Mouse (Mus musculus) right cerebral cortex, postnatal 14 days (tissue): Measurements from ENCODE around the gene Gm11639.
"Not testable (repeated sequence)": the region's sequence is repeated elsewhere in the genome, so short reads cannot be mapped to it uniquely, and the experiment has no call there.

ENCODE experiments used
- DNase-seq: peaks from one replicate; pipeline ENCODE4 v3.0.0; 2022

Gm11639 gene

DNA sequence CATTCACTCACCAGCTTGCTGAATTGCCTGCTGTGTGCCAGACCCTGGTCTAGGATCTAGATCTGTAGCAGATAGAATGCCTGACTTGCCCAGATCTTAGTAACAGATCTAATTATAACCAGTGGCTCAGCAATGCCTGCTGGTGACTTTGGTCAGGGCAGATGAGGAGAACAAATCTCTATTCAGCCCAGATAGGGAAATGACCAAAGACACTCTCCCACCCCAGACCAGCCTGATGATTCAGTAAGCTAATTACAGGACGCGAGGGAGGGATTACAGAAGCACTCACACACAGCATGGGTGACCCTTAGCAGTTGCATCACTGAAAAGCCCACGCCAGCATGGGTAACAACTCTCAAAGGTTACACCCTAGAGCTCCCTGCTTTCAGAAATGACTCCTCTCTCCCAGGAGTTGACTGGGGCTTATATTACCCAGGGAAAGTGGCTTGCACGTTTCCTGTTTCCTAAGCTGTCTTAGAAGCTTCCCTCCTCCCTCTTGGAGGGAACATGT is 435.1 kb downstream of the Gm11639 start:
- no peak for DNase-seq

DNA sequence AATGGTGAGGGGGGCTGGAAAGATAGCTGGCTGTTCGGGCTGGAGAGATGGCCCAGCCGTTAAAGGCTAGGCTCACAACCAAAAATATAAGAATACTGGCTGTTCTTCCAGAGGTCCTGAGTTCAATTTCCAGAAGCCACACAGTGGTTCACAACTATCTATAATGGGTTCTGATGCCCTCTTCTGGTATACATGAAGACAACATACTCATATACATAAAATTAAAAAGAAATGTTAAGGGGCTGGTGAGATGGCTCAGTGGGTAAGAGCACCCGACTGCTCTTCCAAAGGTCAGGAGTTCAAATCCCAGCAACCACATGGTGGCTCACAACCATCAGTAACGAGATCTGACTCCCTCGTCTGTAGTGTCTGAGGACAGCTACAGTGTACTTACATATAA is 436.3 kb downstream of the Gm11639 start:
- not testable (repeated sequence) for DNase-seq

DNA sequence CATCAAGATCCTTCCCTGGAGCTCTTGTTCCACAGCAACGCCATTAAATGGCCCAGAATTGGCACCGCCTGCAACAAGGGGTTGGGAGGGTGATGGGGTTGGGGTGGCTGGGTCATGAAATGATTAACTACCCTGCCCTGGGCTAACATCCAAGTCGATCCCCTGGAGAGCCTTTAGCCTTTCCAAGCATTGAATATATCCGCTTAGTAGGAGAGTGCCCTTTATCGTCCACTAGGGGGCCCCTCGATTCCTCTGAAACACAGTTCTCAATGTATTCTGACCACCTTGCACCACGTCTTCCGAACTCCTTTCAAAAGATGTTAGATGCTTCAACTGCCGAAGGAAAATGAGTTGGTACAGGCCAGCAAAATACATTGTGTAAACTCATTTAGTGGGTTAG is 438.5 kb downstream of the Gm11639 start:
- peak; percentile 18 for DNase-seq

DNA sequence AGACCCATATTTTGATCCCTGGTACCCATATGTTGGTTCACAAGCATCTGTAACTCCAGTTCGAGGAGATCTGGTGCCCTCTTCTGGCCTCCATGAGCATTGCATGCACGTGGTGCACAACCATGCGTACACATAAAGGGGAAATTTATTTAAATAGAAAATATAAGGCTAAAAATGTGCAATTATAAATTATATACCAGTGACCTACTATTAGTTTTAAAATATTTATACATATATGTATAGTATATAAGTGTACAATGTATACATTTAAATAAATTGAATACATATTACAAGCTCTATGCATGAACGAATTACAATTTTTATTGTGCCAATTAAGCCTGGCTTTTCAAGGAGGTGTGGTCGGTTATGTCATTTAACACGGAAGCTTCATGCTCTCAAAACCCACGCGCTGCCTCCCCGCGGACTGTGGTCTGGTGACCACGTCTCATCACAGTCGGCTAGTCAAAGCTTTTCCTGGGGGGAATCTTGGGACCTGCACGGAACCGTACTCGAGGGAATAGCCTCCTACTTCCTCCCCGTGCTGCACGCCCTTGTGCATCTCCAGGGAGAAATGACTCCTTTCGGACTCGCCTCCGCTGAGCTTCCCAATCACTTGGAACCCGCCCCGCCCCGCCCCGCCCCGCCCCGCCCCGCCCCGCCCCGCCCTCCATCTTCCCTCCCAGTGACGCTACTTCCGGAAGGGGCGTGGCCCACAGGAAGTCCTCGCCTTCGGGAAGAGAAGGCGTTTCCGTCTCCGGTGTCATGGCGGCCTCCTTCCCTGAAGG is 440.4 kb downstream of the Gm11639 start, which contains the start of gene Mettl2:
Gene Mettl2 (plus strand): TSS at position 691 of the 785 bp plus-strand sequence.
- peak; percentile 84 for DNase-seq

DNA sequence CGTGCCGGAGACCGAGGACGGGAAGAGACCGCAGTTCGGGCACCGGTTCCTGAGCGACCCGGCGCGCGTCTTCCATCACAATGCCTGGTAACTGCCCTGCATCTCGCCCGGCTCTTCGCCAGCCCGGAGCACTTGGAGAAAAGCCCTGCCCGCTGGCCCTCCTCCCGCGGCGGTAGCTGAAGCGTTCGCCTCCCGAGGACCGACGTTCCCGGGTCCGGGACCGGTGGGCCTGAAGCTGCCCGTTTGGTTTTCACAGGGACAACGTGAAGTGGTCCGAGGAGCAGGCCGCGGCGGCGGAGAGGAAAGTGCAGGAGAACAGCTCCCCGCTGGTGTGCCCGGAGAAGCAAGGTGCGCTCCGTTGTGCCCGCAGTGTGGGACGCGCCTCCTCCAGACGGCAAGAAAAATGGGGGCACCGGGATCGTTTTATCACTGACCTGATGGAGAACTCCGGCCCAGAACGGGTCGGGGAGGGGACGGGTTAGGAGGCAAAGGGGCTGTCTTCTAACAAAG is 441.1 kb downstream of the Gm11639 start:
- DNase-seq = no peak

DNA sequence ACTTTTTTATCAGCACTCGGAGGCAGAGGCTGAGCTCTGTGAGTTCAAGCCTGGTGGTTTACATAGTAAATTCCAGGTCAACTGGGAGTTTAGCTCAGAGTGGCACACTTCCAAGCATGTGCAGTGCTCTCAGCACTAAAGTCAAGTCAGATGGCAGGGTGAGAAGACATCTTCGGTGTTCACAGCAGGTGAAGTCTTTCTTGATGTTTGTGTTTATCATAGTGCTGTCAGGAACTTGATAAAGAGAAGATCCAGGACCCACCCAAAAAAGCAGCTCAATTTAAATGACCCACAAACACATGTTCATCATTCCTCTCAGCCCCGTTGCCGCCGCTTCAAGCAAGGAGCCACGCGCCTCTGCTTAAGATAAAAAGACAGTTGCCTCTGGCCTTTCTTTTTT is 450.2 kb downstream of the Gm11639 start:
- DNase-seq = no peak

DNA sequence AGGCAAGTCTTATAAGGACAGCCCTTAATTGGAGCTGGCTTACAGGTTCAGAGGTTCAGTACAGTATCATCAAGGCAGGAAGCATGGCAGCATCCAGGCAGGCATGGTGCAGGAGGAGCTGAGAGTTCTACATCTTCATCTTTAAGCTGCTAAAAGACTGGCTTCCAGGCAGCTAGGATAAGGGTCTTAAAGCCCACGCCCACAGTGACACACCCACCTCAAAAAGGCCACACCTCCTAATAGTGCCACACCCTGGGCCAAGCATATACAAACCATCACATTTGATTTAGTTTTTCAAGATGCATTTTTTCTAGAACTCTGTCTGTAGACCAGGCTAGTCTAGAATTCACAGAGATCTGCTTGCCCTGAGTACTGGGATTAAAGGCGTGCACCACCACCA is 451.7 kb downstream of the Gm11639 start:
- not testable (repeated sequence) for DNase-seq

DNA sequence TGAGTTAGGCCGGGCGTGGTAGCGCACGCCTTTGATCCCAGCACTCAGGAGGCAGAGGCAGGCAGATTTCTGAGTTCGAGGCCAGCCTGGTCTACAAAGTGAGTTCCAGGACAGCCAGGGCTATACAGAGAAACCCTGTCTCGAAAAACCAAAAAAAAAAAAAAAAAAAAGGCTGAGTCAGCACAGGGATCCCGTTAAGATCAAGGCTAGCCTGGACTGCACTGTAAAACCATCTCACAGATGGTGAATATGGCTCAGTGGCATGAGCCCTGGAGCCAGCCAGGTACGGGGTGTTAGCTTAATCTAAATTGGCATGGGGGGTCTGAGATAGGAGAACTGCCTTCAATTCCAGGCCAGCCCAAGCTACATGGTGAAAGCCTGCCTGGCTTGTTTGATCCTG is 455.0 kb downstream of the Gm11639 start:
- DNase-seq = not testable (repeated sequence)

DNA sequence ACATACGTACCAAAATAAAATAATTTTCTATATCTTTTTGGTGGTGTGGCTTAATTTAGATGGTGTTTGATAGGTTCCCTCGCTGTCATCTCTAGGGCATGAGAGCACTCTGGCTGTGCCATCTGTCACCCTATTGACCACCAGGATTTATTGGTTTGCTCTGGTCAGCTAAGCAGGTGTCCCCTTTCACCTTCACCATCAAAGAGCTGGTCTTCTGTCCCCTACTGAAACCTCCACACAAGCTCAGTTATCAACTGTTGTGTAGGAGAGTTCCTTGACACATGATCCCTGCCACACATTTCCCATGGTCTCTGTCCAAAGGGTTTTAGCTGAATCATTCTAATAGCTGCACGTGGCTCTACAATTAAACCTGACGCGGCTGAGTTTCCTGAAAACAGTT is 455.6 kb downstream of the Gm11639 start:
- no peak for DNase-seq

DNA sequence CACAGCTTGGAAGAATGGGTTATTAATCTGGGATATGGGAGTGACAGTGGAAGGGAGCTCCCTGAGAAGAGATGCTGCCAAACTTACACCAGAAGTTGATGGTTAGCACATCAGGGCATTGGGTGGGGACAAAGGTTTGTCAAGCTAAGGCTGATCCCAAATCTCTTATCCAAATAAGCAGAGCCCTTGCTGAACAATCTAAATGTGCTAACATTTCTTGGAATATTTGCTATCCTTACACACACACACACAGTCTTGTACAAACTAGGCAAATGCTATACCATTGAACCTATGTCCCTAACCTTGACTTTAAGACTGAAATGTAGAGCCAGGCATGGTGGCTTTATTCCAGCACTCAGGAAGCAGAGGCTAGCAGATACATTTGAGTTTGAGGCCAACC is 458.1 kb downstream of the Gm11639 start:
- DNase-seq = no peak

DNA sequence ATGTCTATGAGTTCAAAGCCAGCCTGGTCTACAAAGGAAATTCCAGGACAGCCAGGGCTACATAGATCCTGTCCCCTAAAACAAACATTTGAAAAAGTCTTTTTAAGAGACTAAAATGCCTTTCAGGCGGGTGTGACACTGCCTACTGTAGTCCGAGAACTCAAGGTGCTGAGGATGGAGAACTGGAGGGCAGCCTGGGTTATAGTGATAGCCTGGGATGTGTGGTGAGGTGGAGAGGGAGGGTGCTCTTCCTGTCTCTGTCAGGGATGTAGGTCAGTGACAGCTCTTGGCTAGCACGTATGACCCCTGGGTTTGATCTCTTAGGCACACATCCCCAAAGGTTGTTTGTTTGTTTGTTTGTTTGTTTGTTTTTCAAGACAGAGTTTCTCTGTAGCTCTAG is 458.6 kb downstream of the Gm11639 start:
- no peak for DNase-seq

DNA sequence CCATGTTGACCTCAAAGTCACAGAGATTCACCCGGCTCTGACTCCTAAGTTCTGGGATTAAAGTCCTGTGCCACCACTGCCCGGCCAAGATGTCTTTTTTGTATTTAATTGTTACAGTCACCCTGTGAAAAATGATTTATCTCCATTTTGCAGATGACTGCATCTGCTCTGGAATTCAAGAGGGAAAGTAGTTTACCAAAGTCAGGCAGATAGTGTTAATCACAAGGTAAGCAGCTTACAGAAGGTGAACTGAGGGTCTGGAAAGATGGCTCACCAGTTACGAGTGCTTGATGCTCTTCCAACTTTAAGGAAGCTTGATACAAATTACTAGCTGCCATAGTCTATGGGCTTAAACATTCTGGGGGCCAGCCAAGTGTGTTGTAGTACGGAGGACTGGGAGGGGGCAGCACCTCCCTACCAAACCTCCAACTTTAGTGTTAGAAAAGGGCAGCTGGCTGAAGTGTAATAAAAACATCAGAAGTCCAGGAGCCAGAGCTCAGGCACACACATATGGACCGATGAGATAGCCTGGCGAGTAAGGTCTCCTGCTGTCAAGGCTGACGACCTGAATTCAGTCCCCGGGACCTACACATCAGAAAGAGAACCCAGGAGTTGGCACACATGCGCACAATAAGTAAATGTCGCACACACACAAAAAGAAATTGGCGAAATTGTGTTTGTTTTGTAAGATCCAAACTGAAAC is 459.2 kb downstream of the Gm11639 start:
- no peak for DNase-seq

DNA sequence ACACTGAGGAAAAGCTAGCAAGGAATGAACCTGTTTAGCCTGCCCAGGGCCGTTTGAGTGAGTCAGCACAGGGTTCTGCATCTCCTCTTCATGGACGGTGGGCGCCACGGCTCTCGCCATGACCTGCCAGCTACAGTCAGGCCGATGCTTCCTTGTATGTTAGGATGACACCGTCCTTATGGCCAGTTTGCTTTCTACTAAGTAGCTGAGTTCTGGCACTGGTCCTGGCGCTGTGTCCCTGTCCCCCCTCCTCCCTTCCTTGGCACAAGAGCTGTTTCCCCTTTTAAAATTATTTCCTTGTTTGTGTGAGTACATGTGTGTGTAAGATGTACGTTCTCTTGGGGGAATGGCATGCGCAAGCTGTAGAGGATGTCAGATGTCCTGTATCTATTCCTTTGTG is 459.7 kb downstream of the Gm11639 start:
- no peak for DNase-seq

DNA sequence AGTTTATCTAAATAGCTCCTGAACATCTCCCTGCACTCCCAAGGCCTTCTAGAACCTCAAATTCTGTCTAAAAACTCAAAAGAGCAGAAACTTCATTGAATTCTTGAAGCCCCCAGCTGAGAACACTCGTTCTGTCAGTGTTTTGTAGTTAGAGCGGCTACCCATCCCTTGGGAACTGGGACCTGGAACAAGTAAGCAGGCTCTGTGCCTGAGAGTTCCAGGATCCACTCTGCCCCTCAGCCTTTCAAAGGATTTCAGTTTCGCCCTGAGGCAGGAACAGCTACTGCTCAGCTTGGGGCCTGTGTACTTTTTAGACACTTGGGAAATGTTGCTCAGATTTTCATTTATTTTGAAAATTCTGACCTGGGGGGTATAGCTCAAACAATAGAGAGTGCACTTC is 461.1 kb downstream of the Gm11639 start, which contains the start of gene Gm10842:
Gene Gm10842 (plus strand): TSS at position 301 of the 400 bp plus-strand sequence.
- no peak for DNase-seq

DNA sequence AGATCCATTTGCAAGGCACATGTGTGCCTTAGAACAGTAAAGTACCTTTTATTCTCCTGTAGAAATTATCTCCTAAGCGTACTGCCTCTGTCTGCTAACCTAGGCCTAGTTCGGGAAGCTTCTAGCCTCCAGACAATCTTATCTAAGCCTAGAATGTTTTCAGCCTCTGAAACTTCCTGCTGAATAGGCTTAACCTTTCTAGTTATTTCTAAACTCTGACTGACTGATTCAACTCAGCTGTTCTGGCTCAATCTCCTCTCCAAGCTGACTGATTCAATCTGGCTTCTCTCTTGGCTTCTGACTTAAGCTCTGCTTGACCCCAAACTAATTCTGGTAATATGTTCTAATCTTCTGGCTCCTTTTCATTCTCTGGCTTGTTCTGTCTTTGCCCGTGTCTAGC is 463.8 kb downstream of the Gm11639 start:
- DNase-seq = no peak

DNA sequence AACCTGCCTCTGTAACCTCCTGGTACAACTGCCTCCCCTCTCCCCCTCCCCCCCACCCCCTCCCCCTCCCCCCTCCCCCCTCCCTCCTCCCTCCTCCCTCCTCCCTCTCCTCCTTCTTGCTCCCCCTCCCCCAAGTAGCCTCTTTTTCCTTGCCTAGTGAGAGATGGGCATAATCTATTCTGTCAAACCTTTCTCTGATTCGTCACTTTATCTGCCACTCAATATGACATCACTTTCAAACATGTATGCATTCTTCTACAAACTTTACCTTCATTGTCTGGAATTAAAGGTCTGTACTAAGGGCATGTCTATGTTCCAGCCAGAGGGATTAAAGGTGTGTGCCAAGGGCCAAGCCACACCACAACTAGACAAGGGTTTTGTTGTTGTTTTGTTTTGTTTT is 464.3 kb downstream of the Gm11639 start:
- no peak for DNase-seq

DNA sequence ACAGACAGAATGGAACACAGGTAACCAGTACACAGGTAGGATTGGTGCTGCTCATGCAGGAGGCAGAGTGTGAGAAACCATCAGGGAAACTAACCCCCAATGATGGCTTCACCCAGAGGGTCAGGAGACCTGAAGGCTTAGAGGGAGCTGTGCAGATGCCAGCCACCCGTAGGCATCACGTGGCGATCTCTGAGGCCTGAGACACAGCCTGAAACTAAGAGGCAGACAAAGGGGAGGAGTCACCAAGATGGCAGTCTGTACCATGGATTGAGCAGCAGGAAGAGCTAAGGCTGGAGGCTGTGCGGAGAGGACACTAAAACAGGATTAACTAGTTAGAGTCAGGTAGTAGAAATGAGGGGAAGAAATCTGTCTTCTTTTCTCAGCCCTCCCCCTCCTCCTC is 465.2 kb downstream of the Gm11639 start:
- no peak for DNase-seq

DNA sequence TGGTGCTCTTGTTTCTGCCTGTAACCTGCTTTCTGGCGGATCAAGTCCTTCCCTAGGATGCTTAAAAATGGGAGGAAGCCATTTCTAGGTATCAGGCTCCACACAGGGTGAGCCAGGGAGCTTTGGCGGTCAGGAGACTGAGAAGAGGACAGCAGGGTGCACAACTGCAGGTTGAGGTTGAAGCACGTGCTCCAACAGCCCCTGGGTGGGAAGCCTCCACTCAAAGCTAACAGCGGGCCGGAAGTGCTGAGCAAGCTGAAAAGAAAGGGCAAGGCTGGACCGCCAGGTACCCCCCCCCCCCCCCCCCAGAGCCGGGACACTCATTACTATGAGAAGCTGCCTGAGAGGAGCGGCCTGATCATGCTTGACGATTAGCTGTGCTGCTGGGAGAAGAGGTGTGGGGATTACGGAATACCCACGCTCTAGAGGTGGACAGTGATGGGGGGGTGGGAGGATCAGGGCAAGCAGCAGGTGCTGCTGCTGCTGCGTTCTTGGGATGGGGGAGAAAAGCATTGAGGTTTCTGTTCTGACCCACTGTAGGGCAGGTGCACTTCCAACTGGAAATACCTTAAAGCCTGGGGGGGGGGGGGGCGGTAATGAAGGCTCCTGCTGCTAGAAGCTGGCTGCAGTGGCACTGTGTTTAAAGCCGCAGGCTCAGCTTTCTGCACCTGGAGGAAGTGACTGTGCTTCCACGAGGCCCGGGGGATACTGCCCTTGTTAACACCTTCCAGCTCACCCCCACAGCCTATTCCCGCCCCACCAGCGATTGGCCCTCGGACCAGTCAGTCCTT is 465.9 kb downstream of the Gm11639 start:
- no peak for DNase-seq

DNA sequence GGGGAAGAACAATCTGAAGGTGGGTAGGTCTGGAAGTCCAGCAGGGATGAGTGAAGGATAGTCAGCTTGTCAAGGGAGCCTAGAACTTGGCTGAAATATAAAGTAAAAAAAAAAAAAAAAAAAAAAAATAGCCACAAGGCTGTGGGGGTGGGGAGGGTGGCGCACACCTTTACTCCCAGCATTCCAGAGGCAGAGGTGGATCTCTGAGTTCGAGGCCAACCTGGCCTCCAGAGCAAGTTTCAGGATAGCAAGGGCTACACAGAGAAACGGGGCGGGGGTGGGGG is 466.5 kb downstream of the Gm11639 start:
- no peak for DNase-seq

DNA sequence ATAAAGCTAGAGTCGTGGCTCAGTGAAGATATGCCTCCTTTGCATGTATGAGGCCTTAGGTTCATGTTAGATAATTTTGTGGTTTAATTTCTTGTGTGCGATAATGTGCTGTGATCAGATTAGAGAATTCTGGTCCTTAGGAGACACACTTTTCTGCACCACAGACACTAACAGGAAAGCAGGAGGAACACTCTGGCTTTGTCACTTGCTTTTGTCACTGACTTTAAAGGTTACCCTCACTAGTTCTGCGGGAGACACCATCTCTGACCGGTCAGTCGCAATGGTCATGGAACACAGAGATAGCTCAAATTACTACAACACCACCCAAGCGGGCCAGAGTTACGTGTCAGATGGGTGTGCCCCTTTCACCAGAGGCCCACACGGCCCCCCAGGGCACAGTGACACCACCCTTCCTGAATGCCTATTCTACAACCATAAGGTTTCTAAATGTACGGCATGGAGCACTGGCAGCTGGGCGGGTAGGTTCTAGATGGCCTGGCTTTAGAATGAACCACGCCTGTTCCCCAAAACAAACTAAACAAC is 466.9 kb downstream of the Gm11639 start:
- no peak for DNase-seq

DNA sequence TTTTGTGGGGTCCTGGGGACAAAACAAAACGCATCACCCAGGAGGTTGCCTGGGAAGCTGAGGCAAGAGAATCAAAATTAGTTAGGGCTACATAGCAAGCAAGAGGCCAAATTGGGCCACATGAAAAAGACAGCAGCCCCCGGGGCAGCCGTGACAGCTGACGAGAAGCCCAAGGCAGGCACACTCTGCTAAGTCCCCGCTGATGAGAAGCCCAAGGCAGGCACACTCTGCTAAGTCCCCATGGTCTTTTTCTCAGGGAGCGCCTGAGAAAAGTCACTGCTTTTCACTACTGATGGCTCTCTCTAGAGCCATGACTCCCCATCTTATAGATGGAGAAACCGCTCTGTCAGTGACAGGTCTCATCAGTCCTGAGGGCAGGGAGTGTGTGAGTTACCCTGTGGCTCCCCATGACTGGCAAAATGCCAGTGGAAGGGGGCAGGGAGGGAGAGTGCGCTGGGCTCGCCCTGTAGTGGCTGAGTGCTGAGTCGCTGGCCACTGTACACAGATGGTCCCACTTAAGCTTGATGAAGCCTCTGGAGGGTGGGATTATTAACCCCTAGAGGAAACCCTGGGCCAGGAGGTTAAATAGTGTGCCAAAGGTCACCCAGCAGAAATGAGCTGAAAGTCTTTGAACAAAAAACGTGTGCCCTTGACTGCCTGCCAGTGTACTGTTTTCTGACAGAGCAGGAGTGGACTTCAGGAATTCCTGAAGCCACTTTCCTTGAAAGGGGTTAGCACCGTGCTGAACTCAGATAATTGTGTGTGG is 467.7 kb downstream of the Gm11639 start:
- no peak for DNase-seq

DNA sequence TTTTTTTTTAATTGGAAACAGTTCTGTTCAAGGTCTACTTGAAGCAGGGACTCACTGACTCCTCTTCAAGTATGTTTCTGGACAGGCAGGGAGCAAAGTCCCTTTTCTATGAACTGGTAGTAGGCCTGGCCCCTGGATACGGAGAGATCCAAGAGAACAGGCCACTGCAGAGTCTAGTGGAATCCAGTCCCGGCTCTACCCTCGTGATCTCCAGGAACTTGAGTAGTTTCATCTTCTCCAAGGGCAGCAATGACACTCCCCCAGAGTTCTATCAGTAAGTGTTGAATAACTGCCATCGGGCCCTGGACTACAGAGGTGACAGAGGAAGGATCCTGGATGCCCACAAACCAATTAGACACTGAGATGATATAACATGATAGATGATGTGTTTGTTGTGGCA is 470.4 kb downstream of the Gm11639 start:
- no peak for DNase-seq
